Mouse (Mus musculus) intestine, postnatal 0 days (tissue): ENCODE measurements around the gene Aldh1l2. TPM values are rescaled to one million over a fixed set of nuclear protein-coding genes. Genes with fewer than 3 reads are reported as not detected.
"Not testable (repeated sequence)": the region's sequence is repeated elsewhere in the genome, so short reads cannot be mapped to it uniquely, and the experiment has no call there.

Experiments used
- ATAC-seq: fragments of 200-750 bp; cut with Nextera tagmentation; 2 replicates; pipeline ENCODE4 v1.8.0; 2017; ENCODE audit warnings: mild to moderate bottlenecking, moderate TSS enrichment, moderate library complexity
- H3K27ac ChIP-seq: fragments of 300-500 bp; sonication (generic); 2 replicates; pipeline ENCODE4 v1.5.1; 2014; ENCODE audit warnings: mild to moderate bottlenecking, low read depth, low read length, moderate library complexity
- H3K27me3 ChIP-seq: fragments of 300-500 bp; sonication (generic); replicated peaks from 2 replicates; pipeline ENCODE4 v1.6.1; 2014; ENCODE audit warnings: low read length, mixed read lengths; ENCODE audit not compliant: control insufficient read depth, insufficient read depth
- H3K36me3 ChIP-seq: fragments of 300-500 bp; sonication (generic); 2 replicates; pipeline ENCODE4 v1.6.1; 2014; ENCODE audit warnings: mild to moderate bottlenecking, moderate library complexity; ENCODE audit not compliant: control insufficient read depth, insufficient read depth
- H3K4me1 ChIP-seq: fragments of 300-500 bp; sonication (generic); replicated peaks from 2 replicates; pipeline ENCODE4 v1.6.1; 2014; ENCODE audit warnings: antibody characterized with exemption, low read length, mixed read lengths; ENCODE audit not compliant: control insufficient read depth, insufficient read depth
- H3K4me2 ChIP-seq: fragments of 300-500 bp; sonication (generic); replicated peaks from 2 replicates; pipeline ENCODE4 v1.6.1; 2014; ENCODE audit warnings: low read depth, mild to moderate bottlenecking, moderate library complexity
- H3K4me3 ChIP-seq: fragments of 300-500 bp; sonication (generic); 2 replicates; pipeline ENCODE4 v1.5.1; 2014; ENCODE audit warnings: low read depth, low read length
- H3K9ac ChIP-seq: fragments of 300-500 bp; sonication (generic); 2 replicates; pipeline ENCODE4 v1.6.1; 2014; ENCODE audit warnings: mild to moderate bottlenecking, low read depth, low read length
- H3K9me3 ChIP-seq: fragments of 300-500 bp; sonication (generic); 2 replicates; pipeline ENCODE4 v1.6.1; 2016; ENCODE audit warnings: mixed run types; ENCODE audit not compliant: control insufficient read depth
- CTCF ChIP-seq: sonication (generic); IDR thresholded peaks from 2 replicates; pipeline ENCODE4 v1.5.1; 2016; ENCODE audit warnings: low read depth, mild to moderate bottlenecking, control low read depth, antibody characterized with exemption, moderate library complexity
- WGBS: fragments of 180-500 bp; shearing (Covaris S2); extraction: QIAGEN DNeasy Blood & Tissue Kit; methylation state at CpG from one replicate; pipeline ENCODE4 v1.1.7; 2014; 5-methylcytosine and 5-hydroxymethylcytosine counted together
- polyA plus RNA-seq: library from polyadenylated mRNA; unstranded; fragments of >200 nt; fragmentation: Nextera tagmentation; extraction: Ambion mirVana; gene quantifications from 2 replicates; pipeline ENCODE4 v1.2.1, GENCODE M21; 2015

Gene Aldh1l2
- polyA plus RNA-seq, 1 experiment from 2014 or later = 0.59 TPM

DNA sequence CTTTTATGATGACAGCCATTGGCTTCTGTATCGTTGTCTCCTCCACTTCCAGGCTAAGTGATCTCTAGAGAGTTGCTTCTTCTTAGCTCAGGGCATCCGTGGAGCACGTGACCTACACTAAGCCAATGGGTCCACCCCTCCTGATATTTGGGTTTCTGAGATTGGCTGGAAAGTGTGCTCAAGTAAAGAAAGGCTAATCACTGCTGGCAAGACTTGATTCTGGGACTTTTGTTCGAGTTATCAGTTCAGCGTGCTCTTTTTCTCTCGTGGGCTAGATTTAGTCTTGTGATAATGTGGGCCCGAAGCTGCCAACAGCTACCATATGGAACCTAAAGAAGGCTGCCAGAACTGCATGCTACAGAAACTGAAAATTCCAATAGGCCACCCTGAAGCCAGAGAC is 8.3 kb upstream of the Aldh1l2 start:
- Histone ChIP-seq H3K9me3 (no peaks in the 10 kb centered on the region), H3K9ac (no peak overlapping the region), H3K4me3 (no peak overlapping the region), H3K36me3 (no peaks in the 10 kb centered on the region), H3K27ac (no peak overlapping the region), H3K4me2 (no peak overlapping the region), H3K27me3 (no peaks in the 10 kb centered on the region), H3K4me1 (peaks cover 3% of the 10 kb centered on the region)
- no peak for TF ChIP-seq CTCF
- 84% methylated on average over 7 of the region's 7 CpGs for WGBS
- ATAC-seq = no peak

DNA sequence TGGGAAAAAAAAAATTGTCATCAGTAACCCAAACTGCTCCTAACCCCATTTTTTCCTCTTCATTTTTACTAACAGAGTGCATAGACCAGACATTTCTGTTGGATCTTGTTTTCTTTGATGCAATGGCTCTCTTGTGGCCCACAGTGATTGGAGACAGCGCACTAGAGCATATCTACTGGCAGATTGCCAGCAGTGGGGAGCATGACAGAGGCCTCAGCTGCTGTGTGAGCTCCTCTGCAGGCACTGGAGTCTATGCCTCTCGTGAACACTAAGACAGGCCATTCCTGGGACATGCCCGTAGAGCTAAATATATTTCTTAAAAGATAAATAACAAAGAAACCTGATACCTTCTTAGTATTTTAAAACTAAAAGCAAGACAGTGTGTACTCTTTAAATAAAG is 6.2 kb upstream of the Aldh1l2 start:
- H3K27ac ChIP-seq = no peak overlapping the region
- no peak for ATAC-seq
- 19% methylated on average over 3 of the region's 3 CpGs for WGBS

DNA sequence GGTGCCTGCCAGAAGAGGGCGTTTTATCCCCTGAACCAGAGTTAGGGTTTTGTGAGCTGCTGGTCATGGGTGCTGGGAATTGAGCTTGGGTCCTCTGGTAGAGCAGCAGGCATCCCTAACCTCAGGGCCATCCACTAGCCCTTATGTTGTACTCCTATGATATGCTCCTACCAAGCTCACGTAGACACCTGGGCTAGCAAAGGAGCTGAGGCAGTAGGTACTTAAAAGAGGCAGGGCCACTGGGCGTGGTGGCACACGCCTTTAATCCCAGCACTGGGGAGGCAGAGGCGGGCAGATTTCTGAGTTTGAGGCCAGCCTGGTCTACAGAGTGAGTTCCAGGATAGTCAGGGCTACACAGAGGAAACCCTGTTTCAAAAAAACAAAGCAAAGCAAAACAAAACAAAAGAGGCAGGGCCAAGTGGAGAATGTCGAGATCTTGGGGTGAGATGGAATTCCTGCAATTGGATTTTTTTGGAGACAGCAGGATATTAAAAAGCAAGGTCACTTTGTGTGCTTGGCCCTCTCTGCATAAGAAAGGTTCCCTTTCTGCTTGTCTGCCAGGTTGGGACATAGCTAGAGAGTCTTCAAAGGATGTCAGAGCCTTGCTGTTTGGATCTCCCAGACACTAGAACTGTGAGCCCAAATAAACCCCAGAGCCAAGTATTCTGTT is 5.5 kb upstream of the Aldh1l2 start:
- Histone ChIP-seq H3K9me3 (no peaks in the 10 kb centered on the region), H3K9ac (no peak overlapping the region), H3K4me1 (no peaks in the 10 kb centered on the region), H3K27ac (no peak overlapping the region), H3K4me2 (no peak overlapping the region), H3K4me3 (no peak overlapping the region), H3K36me3 (no peaks in the 10 kb centered on the region), H3K27me3 (no peaks in the 10 kb centered on the region)
- no peak for ATAC-seq
- 70% methylated on average over 6 of the region's 6 CpGs for WGBS
- TF ChIP-seq CTCF = no peak

More for the DNA sequence above, 6.2 kb upstream of the Aldh1l2 start:
- no peaks in the 10 kb centered on the region for H3K27me3 ChIP-seq
- TF ChIP-seq CTCF = no peak
- no peaks in the 10 kb centered on the region for H3K36me3 ChIP-seq
- H3K9ac ChIP-seq = no peak overlapping the region
- no peaks in the 10 kb centered on the region; the same call in 1 of the 2 replicates for H3K4me1 ChIP-seq
- no peaks in the 10 kb centered on the region for H3K9me3 ChIP-seq
- H3K4me2 ChIP-seq = no peak overlapping the region
- H3K4me3 ChIP-seq = no peak overlapping the region

DNA sequence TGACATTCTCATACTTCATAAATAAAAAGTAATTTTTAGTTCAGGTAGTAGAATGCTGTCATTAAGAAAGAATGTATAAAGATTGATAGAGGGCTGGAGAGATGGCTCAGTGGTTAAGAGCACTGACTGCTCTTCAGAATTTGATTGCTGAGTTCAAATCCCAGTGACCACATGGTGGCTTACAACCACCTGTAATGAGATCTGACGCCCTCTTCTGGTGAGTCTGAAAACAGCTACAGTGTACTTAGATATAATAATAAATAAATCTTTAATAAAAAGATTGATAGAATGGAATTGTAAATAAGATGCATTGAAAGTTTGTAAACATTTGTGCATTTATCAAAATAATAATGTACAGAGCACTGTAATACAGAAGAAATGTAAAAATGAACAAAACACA is 2.5 kb upstream of the Aldh1l2 start:
- ATAC-seq = no peak
- WGBS = 9% methylated on average over 1 of the region's 1 CpGs

DNA sequence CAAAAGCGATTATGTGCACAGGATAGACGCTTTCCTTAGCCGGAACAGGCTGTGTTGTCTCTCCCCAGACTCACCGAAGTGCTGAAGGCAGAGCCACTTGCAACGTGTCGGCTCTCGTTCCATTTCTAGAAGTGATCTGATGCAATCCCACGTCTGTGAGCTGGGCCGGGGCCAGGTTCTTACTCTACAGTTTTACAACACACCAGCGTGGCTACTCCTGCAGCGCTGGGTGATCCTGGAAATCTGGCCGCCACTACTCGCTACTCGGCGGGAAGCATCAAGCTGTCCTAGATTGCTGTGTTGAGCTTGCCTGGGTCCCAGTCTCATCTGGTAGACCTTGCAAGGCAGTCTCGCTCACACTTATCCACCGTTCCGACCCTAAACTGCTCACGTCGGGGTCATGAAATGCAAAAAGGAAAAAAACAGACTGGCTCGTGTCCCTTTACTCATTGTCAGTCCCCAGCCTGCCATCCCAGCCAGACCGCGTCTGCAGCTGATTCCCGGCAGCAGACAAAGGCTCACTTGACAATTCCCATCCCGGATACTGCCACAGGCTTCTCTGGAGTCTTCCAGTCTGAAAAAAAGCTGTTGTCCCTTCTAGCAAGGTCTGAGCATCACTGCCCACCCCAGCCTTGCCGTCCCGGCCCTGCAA is 556 bp downstream of the Aldh1l2 start:
- peak overlapping the region; percentile 22; the same call in 1 of the 2 replicates for H3K9ac ChIP-seq
- H3K9me3 ChIP-seq = no peaks in the 10 kb centered on the region
- TF ChIP-seq CTCF = no peak
- no peak overlapping the region for H3K27ac ChIP-seq
- peak overlapping the region; percentile 46 for H3K4me3 ChIP-seq
- H3K4me2 ChIP-seq = peak overlapping the region; percentile 93
- no peaks in the 10 kb centered on the region for H3K36me3 ChIP-seq
- H3K4me1 ChIP-seq = 0 out of 2 replicates have a peak, but pooled peaks cover 4% of the 10 kb centered on the region
- ATAC-seq = peak; percentile 19; the same call in 1 of the 2 replicates
- WGBS = 4% methylated on average over 27 of the region's 27 CpGs
- H3K27me3 ChIP-seq = no peaks in the 10 kb centered on the region

More for the DNA sequence above, 2.5 kb upstream of the Aldh1l2 start:
- peak; percentile 30; the same call in 1 of the 2 replicates for TF ChIP-seq CTCF
- Histone ChIP-seq H3K27ac (no peak overlapping the region), H3K4me2 (no peak overlapping the region), H3K9ac (no peak overlapping the region), H3K9me3 (no peaks in the 10 kb centered on the region), H3K36me3 (no peaks in the 10 kb centered on the region), H3K4me3 (no peak overlapping the region), H3K4me1 (0 out of 2 replicates have a peak, but pooled peaks cover 4% of the 10 kb centered on the region), H3K27me3 (no peaks in the 10 kb centered on the region)

DNA sequence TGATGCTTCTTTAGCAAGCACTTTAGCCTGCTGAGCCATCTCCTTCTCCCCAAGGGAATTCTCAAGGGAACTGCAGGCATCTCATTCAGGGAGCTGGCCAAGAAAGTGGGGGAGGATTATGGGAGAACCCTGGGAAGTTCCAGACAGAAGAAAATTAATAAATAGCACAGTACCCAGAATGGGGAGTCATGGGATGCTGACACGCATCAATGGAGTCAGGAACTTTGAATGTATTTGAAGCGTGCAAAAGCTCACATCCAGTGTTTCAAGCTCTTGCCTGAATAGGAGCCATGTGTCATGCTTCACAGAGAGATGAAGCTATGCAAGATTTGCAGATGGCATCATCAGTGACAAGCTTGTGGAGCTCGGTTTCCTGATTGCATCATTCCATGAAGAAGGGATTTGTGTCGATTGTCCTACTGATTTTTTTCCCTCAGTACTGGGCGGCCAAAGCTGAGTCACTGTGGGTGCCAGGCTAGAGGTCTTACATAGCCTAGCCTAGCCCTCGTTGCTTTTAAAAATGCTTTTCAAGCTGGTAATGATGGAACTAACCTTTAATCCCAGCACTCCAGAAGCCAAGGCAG is 3.5 kb downstream of the Aldh1l2 start:
- TF ChIP-seq CTCF = no peak
- Histone ChIP-seq H3K4me2 (no peak overlapping the region), H3K27me3 (no peaks in the 10 kb centered on the region), H3K36me3 (no peaks in the 10 kb centered on the region), H3K4me1 (0 out of 2 replicates have a peak, but pooled peaks cover 4% of the 10 kb centered on the region), H3K27ac (no peak overlapping the region), H3K4me3 (no peak overlapping the region), H3K9ac (no peak overlapping the region), H3K9me3 (no peaks in the 10 kb centered on the region)
- ATAC-seq = no peak
- WGBS = 91% methylated on average over 6 of the region's 6 CpGs

DNA sequence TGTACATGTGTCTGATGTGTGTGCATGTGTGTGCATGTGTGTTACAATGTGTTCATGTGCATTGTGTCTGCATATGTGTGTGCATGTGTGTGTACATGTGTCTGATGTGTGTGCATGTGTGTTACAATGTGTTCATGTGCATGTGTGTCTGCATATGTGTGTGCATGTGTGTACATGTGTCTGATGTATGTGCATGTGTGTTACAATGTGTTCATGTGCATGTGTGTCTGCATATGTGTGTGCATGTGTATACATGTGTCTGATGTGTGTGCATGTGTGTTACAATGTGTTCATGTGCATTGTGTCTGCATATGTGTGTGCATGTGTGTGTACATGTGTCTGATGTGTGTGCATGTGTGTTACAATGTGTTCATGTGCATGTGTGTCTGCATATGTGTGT is 9.7 kb downstream of the Aldh1l2 start:
- not testable (repeated sequence) for H3K9me3 ChIP-seq, H3K9ac ChIP-seq, H3K4me3 ChIP-seq, H3K27me3 ChIP-seq, H3K27ac ChIP-seq, H3K4me2 ChIP-seq, H3K36me3 ChIP-seq, ATAC-seq, H3K4me1 ChIP-seq
